Mouse (Mus musculus) naive thymus-derived CD4-positive, alpha-beta T cell, adult 5 months (primary cell): ENCODE data around the gene Edrf1. TPM values are rescaled to one million over a fixed set of nuclear protein-coding genes. Genes with fewer than 3 reads are reported as not detected.

ENCODE experiments used
- polyA plus RNA-seq: library from polyadenylated mRNA; unstranded; fragments of 100-300 nt; shearing (Covaris generic); gene quantifications from one replicate; pipeline ENCODE4 v1.2.1, GENCODE M21; 2017

Gene Edrf1
- 31.2 TPM for polyA plus RNA-seq

GRCm38 (mm10) chr7:133637361-133638305, at the start of gene Edrf1:
Edrf1 (plus strand) TSS chr7:133637543.

GRCm38 (mm10) chr7:133602058-133602457, 35.3 kb upstream of the Edrf1 start, which contains the start of gene Tex36:
Tex36 (minus strand) TSS chr7:133602158.

GRCm38 (mm10) chr7:133679961-133680360, 42.6 kb downstream of the Edrf1 start, which contains the start of gene Mmp21:
Mmp21 (minus strand) TSS chr7:133680061.

Other genes starting within 250 kb of the Edrf1 start
- gene Tex36, start 35.4 kb upstream of the Edrf1 start, polyA plus RNA-seq = not detected
- gene Mmp21, start 42.5 kb downstream of the Edrf1 start, polyA plus RNA-seq = not detected
- gene Bccip, start 71.8 kb downstream of the Edrf1 start, polyA plus RNA-seq = 141 TPM
- gene Uros, start 72.5 kb downstream of the Edrf1 start, polyA plus RNA-seq = 23.0 TPM
- not detected for gene Fank1, start 139.3 kb downstream of the Edrf1 start, polyA plus RNA-seq
- gene Dhx32, start 145.2 kb downstream of the Edrf1 start, polyA plus RNA-seq = 25.1 TPM